Mouse (Mus musculus): Measurements from ENCODE around the gene Morc3. TPM values are rescaled to one million over a fixed set of nuclear protein-coding genes. Genes with fewer than 3 reads are reported as not detected.

Morc3 gene
- polyA plus RNA-seq, 1 experiment, result 1.2 TPM

- H3K27me3 ChIP-seq (ENCODE audit: control insufficient read depth), result no peaks in the 10 kb centered on the region
- H3K9me3 ChIP-seq (ENCODE audit: control insufficient read depth, low read length), result no peaks in the 10 kb centered on the region
- TF ChIP-seq GATA1 (IDR thresholded peaks at IDR 0.05; ENCODE audit: low read length), result no peak
- no peak for TF ChIP-seq TAL1 (IDR thresholded peaks at IDR 0.05; ENCODE audit: low read length)
- no peak overlapping the region for H3K4me3 ChIP-seq (replicated peaks)
- H3K36me3 ChIP-seq (ENCODE audit: control insufficient read depth), result no peaks in the 10 kb centered on the region; the same call in 1 of the 2 replicates
- peaks cover 9% of the 10 kb centered on the region for H3K4me1 ChIP-seq (ENCODE audit: control insufficient read depth)
Measured at GRCm38 (mm10) chr16:93920673-93921072, 88.8 kb downstream of the Morc3 start.

GRCm38 (mm10) chr16:93922835-93923389, 91.0 kb downstream of the Morc3 start:
- TF ChIP-seq GATA1 (IDR thresholded peaks at IDR 0.05; ENCODE audit: low read length) (no peak), TAL1 (IDR thresholded peaks at IDR 0.05; ENCODE audit: low read length) (no peak)
- peaks cover 7% of the 10 kb centered on the region for H3K4me1 ChIP-seq (ENCODE audit: control insufficient read depth)
- no peaks in the 10 kb centered on the region for H3K9me3 ChIP-seq (ENCODE audit: control insufficient read depth, low read length)
- H3K36me3 ChIP-seq (ENCODE audit: control insufficient read depth), result no peaks in the 10 kb centered on the region; the same call in 1 of the 2 replicates
- no peaks in the 10 kb centered on the region for H3K27me3 ChIP-seq (ENCODE audit: control insufficient read depth)
- H3K4me3 ChIP-seq (replicated peaks), result no peak overlapping the region

- Histone ChIP-seq H3K27me3 (ENCODE audit: control insufficient read depth) (no peaks in the 10 kb centered on the region), H3K36me3 (ENCODE audit: control insufficient read depth) (no peaks in the 10 kb centered on the region; the same call in 1 of the 2 replicates), H3K4me3 (replicated peaks) (no peak overlapping the region), H3K9me3 (ENCODE audit: control insufficient read depth, low read length) (no peaks in the 10 kb centered on the region), H3K4me1 (ENCODE audit: control insufficient read depth) (no peaks in the 10 kb centered on the region)
- TF ChIP-seq GATA1 (IDR thresholded peaks at IDR 0.05; ENCODE audit: low read length) (no peak), TAL1 (IDR thresholded peaks at IDR 0.05; ENCODE audit: low read length) (no peak)
Measured at GRCm38 (mm10) chr16:93923788-93924187, 91.9 kb downstream of the Morc3 start.

Other genes starting within 250 kb of the Morc3 start
- 0.11 and 0.45 TPM in 2 replicates for gene Setd4, start 228.1 kb upstream of the Morc3 start, polyA plus RNA-seq (2012)
- 4.5 and 5.4 TPM in 2 replicates for gene Cbr1, start 226.3 kb upstream of the Morc3 start, polyA plus RNA-seq (2012)
- gene Gm5678, start 204.0 kb upstream of the Morc3 start, polyA plus RNA-seq (2012), result not detected in 2 replicates
- gene Cbr3, start 148.9 kb upstream of the Morc3 start, polyA plus RNA-seq (2012), result not detected in 2 replicates
- gene Dop1b, start 120.2 kb upstream of the Morc3 start, polyA plus RNA-seq (2012), result 2.8 and 3.1 TPM in 2 replicates
- gene Chaf1b, start 51.8 kb downstream of the Morc3 start, polyA plus RNA-seq (2012), result 19.8 and 21.6 TPM in 2 replicates
- 0.04 TPM in 1 of 2 replicates, not detected in the other for gene Cldn14, start 176.7 kb downstream of the Morc3 start, polyA plus RNA-seq (2012)

Measured in erythroblast, embryonic 14.5 days (primary cell).